Mouse (Mus musculus) spleen, postnatal 10 days (tissue): Measurements from ENCODE around the gene Zfp580.
"Not testable (repeated sequence)": the region's sequence is repeated elsewhere in the genome, so short reads cannot be mapped to it uniquely, and the experiment has no call there.

ENCODE experiments used
- DNase-seq, 2 experiments: peaks; one replicate each; pipeline ENCODE4 v3.0.0; 2021 to 2022; ENCODE audit warnings: low spot score in 2 of 2

Zfp580 gene

DNA sequence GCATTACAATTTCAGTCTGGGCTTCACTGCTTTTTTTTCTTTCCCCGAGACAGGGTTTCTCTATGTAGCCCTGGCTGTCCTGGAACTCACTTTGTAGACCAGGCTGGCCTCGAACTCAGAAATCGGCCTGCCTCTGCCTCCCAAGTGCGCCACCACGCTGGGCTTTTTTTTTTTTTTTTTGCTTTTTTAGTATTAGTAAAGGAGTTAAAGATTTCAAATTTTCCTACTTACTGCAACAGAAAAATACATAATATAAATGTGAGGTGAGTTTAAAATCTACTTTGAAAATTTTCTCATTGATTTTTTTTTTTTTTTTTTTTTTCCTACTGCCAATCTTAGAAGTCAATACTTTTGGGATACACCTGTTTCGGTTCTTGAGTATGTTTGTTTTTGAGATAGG, 13.5 kb downstream of the Zfp580 start:
- DNase-seq = no peak

- peak in 1 of 2 experiments; percentile 36 for DNase-seq
Measured at GRCm38 (mm10) chr7:5073586-5073985, 22.2 kb downstream of the Zfp580 start.

GRCm38 (mm10) chr7:5074984-5075383, 23.6 kb downstream of the Zfp580 start:
- DNase-seq = no peak

- no peak for DNase-seq
Measured at GRCm38 (mm10) chr7:5076931-5077330, 25.6 kb downstream of the Zfp580 start.

- not testable (repeated sequence) for DNase-seq
Measured at GRCm38 (mm10) chr7:5079365-5080009, 28.1 kb downstream of the Zfp580 start.

- DNase-seq = peak; percentile 83 to 97
Measured at GRCm38 (mm10) chr7:5080010-5080751, 28.8 kb downstream of the Zfp580 start, which contains the start of gene Epn1. Gene Epn1 (plus strand): TSS chr7:5080235.

DNA sequence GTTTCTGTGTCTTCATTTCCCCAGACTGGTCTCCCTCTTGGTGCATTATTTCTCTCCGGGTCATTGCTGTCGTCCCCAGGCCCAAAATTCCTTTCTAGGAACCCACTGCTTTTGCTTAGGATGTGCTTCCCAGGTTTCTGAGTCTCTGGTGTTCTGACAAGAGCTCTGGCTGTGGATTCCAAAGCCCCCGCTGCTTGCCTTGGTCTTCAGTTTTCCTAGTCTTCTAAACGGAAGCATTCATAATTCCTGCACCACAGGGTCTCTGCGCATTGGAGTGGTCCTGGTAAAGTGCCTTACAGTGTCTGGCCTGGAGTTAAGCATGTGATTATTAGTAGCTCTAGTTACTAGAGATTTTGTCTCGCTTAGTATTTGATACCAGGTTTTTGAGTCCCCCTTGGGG, 29.5 kb downstream of the Zfp580 start:
- DNase-seq = no peak

GRCm38 (mm10) chr7:5081241-5081640, 29.9 kb downstream of the Zfp580 start:
- DNase-seq = peak in 1 of 2 experiments; percentile 41

DNA sequence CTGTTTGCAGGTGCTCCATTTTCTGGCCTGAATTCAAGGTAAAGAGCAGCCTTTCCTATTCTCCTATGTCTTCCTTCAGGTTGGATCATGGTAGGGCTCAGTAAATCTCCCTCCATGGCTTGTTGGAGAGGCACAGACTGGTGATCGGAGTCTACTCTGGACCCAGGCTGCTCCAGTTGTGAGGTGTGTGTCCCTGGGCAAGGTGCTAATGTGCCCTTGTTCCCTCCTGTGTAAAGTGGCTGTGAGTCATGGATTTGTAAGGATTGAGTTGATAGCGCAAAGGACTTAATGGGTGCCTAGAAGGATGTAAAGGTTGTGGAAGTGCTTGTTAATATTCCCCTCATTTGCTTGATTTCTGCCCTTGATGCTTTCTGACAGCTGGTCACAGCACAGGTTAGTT, 30.6 kb downstream of the Zfp580 start:
- no peak for DNase-seq

DNA sequence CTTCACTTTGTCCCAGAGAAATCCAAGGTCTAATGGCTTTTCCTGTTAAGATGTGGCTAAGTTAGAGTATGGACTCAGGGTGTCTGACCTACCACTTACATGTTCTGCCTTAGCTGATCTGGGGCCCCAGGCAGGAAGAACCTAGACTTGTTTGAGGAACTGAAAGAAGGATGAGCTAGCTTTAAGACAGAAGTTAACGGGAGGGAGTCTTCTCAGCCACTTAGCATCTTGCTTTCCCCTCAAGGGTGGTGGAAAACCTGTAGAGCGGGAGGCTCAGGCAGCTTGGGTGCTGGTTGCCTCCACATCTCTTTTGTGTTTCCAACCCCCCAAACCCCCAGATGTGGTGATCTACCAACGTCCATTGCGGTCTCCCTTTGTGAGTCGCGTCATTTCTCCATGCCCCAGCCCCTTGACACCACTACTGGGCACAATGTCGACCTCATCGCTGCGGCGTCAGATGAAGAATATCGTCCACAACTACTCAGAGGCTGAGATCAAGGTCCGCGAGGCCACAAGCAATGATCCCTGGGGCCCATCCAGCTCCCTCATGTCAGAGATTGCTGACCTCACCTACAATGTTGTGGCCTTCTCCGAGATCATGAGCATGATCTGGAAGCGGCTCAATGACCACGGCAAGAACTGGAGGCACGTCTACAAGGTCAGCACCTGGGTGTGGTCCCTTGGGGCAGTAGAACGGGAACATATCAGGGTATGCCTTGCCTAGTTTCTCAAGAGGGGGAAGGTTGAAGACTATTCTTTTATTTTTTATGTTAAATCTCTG, 32.2 kb downstream of the Zfp580 start:
- DNase-seq = peak in 1 of 2 experiments; percentile 44

DNA sequence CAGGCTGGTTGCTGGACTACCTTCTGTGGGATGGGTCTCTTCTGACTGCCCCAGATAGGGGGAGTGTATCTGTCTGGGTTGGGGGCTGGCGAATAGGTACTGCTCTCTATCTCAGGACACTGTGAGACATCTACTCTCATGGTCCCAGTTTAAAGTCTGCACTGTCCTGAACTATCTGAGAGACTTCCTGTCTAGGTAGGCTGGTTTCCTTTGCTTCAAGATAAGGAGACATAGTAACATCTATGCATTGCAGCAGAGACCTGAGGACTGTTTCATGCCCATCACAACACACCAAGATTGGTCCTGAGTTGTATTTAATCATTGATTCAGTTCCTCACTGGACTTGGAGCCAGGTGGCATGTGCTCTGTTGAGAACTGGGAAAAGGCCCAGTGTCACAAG, 34.2 kb downstream of the Zfp580 start:
- no peak for DNase-seq

- no peak for DNase-seq
Measured at GRCm38 (mm10) chr7:5086921-5087440, 35.6 kb downstream of the Zfp580 start.

GRCm38 (mm10) chr7:5087886-5088285, 36.5 kb downstream of the Zfp580 start:
- DNase-seq = no peak

DNA sequence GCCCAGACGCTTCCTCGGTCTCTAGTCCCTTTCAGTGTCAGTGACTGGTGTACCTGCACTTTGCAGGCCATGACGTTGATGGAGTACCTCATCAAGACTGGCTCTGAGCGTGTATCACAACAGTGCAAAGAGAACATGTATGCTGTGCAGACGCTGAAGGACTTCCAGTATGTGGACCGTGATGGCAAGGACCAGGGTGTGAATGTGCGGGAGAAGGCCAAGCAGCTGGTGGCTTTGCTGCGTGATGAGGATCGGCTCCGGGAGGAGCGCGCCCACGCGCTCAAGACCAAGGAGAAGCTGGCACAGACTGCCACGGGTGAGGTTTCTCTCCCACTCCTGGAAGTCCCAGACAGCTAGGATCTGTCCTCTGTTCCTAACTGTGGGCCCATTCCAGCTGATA, 38.5 kb downstream of the Zfp580 start:
- DNase-seq = no peak

GRCm38 (mm10) chr7:5091008-5091728, 39.8 kb downstream of the Zfp580 start:
- DNase-seq = no peak

DNA sequence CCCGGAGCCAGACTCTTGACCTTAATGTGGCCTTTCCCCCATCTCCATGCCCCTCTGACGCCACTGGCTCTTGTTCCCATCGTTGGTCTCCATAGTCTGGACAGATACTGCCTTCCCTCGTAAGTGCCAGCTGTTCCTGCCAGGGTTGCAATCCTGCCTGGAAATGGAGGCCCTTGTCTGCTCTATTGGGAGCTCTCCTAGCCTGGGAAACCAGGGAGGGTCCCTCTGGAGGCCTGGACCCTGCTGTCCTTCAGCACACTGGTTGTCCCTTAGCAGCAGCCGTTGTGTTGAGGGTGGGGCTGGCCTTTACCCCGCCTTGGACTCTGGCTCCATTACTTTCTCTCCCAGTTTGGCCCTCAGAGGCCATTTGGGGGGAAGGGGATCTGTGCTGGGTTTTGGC, 41.0 kb downstream of the Zfp580 start:
- DNase-seq = no peak

- no peak for DNase-seq
Measured at GRCm38 (mm10) chr7:5092831-5093510, 41.6 kb downstream of the Zfp580 start.

DNA sequence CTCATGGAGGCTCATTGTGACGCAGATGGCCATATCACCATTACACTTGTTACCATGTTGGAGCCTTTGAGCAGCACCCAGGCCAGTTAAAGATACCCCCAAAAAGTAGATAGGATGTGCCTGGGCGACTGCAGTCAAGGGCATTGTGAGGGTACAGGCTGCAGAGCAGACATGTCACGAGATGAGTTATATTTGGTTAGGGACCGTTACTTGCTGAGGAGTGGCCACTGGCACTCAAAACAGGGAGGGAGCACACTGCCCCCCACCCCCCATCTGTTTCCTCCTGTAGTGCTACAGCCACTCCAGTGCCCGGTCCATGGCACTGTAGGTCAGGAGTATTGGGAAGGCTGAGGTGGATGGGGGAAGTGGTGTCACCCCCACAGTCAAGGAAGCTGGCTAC, 47.4 kb downstream of the Zfp580 start:
- no peak for DNase-seq

DNA sequence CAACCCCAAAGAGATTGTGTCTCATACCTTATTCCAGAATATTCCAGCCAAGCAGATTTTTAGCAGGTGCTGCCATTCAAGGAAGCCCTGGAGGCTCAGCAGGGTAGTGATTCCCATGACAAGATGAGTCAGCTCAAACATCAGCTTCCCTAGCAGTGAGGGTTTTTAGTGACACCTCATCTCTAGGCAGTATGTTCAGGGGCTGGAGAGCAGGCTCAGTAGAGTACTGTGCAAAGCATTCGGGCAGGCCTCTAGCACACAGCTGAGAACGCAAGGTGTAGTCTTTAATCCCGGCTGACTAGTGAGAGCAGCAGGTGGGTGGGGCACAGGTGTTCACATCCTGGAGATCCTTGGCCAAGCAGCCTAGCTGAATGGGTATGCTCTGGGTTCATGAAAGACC, 48.5 kb downstream of the Zfp580 start:
- DNase-seq = no peak

DNA sequence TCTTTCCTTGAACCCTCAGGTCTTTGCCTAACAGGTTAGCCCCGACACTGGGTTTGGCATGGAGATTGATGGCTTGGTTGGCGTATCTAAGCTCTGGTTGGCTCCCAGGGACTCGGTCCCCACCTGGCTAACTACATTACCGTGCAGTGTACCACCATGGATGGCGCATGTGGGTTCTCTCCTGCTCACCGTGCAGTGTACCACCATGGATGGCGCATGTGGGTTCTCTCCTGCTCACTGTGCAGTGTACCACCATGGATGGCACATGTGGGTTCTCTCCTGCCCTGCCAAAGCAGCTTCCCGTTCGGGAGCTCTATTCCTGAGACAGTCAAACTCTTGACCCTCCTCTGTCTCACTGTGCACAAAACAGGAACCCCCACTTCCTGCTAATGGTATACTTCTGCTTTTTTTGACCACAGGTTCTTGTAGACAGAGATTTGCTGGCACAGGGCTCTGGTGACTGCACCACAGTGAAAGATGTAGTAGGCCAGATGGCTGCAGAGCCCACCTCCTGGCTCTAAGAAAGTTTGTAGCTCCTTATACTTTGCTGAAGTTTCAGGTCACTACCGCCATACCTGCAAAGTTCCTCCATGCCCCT, 49.8 kb downstream of the Zfp580 start:
- peak in 1 of 2 experiments; percentile 55 for DNase-seq

- DNase-seq = no peak
Measured at GRCm38 (mm10) chr7:5102564-5102963, 51.2 kb downstream of the Zfp580 start.
